Mouse (Mus musculus): ENCODE data around the gene Slfn3. TPM values are rescaled to one million over a fixed set of nuclear protein-coding genes. Genes with fewer than 3 reads are reported as not detected.
"Not testable (repeated sequence)": the region's sequence is repeated elsewhere in the genome, so short reads cannot be mapped to it uniquely, and the experiment has no call there.

Slfn3 gene
- polyA plus RNA-seq (2012; rRNA removed), result 0.14 and 0.25 TPM in 2 replicates

DNA sequence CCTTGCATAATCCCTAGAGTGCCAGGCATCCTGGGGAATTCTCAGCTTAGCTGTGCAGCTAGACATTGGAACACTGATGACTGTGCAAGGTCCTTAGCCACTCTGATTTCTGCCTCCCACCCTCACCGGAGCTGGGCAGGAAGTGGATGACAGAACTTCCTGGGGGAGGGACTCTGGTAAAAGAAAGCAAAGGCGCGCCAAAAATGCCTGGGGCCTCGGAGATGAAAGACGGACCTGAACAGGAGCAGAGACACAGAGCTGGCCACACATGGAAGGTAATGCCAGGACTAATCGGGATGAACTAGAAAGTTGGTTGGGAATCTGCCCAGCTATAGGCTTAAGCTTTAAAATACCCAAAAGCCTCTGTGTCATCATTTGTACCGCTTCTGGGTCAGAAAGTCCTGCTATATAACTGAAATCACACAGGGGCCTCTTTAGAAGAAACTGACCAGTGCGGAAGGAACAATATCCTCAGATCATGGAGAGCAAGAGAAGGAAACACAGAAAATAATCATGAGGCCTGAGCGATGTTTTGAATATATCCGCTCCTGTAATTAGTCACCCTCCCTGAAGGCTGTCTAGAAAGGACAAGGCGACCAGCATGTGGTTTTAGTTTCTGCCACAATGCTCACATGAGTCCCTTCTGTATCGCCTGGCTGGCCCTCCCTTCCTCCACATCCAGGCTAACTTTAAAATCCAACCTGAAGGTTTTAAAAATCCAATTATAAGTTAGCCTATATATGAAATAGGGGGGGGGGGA, at the start of gene Slfn3:
TSS of gene Slfn3 (plus strand) at position 197 of the 760 bp plus-strand sequence.
- no peak for DNase-seq (ENCODE audit: low read depth)
- TF ChIP-seq POLR2A (IDR thresholded peaks at IDR 0.05; ENCODE audit: borderline replicate concordance, extremely low read depth, insufficient read depth, insufficient read length, poor library complexity, severe bottlenecking) (no peak), CTCF (IDR thresholded peaks at IDR 0.05; ENCODE audit: borderline replicate concordance, extremely low read depth, insufficient read depth, insufficient read length) (no peak)

DNA sequence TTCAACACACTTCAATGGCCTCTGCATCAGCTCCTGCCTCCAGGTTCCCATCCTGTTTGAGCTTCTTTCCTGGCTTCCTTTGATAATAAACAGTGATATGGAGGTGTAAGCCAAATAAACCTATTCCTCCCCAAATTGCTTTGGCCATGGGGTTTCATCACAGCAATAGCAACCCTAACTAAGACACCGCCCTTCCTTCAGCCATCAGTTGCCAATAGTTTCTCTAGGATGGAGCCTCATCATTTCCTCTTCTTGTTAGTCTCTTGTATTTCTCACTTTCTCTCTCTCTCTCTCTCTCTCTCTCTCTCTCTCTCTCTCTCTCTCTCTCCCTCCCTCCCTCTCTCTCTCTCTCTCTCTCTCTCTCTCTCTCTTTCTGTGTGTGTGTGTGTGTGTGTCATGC, 42.2 kb upstream of the Slfn3 start:
- DNase-seq (ENCODE audit: low read depth), result not testable (repeated sequence)

DNA sequence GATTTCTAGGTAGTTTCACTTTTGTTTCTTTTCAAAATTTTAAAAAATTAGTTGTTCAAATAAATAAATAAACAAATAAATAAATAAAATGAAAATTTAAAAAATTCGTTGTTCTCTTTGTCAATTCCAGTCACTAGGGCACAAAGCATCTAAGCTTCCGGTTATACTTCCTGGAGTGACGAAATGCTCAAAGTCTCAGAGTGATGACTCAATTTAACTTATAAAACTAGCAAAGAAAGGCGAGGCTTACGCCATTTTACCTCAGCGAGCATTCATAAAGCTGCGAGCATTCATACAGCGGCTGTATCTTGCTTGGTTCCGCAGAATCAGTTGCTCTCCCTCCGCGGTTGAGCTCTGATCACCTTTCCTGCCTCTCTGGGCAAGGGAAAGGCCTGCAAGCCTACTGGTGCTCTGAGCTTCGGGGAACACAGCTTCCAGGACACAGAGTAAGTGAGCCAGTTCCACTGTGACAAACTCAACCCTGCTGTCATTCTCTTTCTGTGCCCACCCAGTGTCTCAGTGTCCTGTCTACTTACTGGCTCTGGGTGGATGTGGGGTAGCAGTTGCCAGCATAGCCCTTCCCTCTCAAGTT, 16.1 kb upstream of the Slfn3 start, which contains the start of gene Slfn4:
TSS of gene Slfn4 (plus strand) at position 239 of the 592 bp plus-strand sequence.
- no peak for TF ChIP-seq POLR2A (IDR thresholded peaks at IDR 0.05; ENCODE audit: borderline replicate concordance, extremely low read depth, insufficient read depth, insufficient read length, poor library complexity, severe bottlenecking)
- TF ChIP-seq CTCF (IDR thresholded peaks at IDR 0.05; ENCODE audit: borderline replicate concordance, extremely low read depth, insufficient read depth, insufficient read length), result no peak
- no peak for DNase-seq (ENCODE audit: low read depth)

DNA sequence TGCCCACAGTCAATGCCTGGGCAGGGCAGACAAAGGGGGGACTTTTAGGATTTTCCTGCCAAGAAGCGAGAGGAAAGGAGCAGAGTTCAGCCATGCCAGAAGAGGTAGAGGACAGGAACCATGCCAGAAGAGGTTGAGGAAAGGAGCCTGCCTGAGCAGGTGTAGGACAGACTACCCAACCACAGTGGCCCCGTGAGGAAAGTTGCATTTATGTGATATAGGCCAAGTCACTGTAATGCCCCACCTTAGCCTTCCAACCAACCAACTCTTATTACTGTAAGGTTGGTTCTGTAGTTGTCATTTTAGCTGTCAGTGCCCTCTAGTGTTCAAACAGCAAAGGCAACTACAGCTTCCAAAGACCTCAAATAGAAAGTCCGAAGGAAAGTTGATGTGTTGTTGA, 871 bp downstream of the Slfn3 start:
- DNase-seq (ENCODE audit: low read depth), result peak; percentile 70
- TF ChIP-seq POLR2A (IDR thresholded peaks at IDR 0.05; ENCODE audit: borderline replicate concordance, extremely low read depth, insufficient read depth, insufficient read length, poor library complexity, severe bottlenecking) (no peak), CTCF (IDR thresholded peaks at IDR 0.05; ENCODE audit: borderline replicate concordance, extremely low read depth, insufficient read depth, insufficient read length) (peak; percentile 55; the same call in 1 of the 2 replicates)

DNA sequence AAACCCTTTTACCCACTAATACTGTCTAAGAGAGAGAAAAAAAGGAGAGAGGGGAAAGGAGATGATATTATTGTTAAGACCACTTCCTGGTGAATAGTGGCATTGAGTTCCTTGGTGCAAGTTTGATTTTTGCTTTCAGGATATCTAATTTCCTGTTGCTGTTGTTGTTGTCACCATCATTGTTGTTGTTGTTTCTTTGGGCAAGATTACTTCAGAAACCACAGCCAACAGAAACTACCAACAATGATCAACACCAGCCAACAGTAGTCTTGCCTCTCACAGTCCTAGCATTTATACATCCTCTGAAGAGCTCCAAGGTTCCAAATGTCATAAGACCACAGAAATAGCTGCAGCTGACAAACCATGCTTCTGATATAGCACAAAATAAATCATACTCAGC, 13.9 kb downstream of the Slfn3 start:
- no peak for DNase-seq (ENCODE audit: low read depth)
- TF ChIP-seq CTCF (IDR thresholded peaks at IDR 0.05; ENCODE audit: borderline replicate concordance, extremely low read depth, insufficient read depth, insufficient read length) (no peak), POLR2A (IDR thresholded peaks at IDR 0.05; ENCODE audit: borderline replicate concordance, extremely low read depth, insufficient read depth, insufficient read length, poor library complexity, severe bottlenecking) (no peak)

DNA sequence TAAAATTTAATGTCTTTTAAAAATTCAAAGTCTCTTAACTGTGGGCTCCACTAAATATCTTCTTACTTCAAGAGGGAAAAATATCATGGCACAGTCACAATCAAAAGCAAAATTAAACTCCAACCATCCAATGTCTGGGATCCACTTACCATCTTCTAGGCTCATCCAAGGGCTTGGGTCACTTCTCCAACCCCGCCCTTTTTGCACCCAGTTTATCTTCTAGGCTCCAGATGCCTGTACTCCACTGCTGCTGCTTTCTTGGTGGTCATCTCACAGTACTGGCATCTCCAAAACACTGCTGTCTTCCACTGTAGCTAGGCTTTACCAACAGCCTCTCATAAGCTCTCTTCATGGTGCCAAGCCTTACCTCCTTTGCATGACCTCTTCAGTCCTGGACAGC, 25.0 kb downstream of the Slfn3 start:
- DNase-seq (ENCODE audit: low read depth), result no peak
- TF ChIP-seq CTCF (IDR thresholded peaks at IDR 0.05; ENCODE audit: borderline replicate concordance, extremely low read depth, insufficient read depth, insufficient read length) (no peak), POLR2A (IDR thresholded peaks at IDR 0.05; ENCODE audit: borderline replicate concordance, extremely low read depth, insufficient read depth, insufficient read length, poor library complexity, severe bottlenecking) (no peak)

DNA sequence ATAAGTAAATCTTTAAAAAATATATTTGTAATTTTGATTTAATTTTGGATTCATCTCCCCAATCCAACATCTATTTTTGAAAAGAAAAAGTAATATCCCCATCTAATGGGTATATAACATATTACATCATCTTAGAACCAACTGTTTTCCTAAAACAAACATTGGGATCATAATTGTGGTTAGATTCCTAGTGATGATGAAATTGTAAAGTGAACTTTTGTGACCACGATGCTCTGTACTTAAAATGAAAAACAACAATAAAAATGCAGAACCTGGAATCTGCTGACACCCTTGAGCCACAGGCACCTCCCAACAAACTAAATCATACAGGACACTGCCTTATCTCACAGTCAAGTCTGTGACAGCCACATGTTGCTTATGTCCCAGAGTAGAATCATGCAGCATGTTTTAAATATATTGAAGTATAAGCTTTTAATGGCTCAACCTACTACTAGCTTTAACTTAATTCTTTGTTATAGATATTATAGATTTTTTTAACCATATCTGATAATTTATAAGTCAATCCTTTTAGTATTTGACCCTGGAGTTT, 30.3 kb downstream of the Slfn3 start:
- DNase-seq (ENCODE audit: low read depth), result no peak
- TF ChIP-seq POLR2A (IDR thresholded peaks at IDR 0.05; ENCODE audit: borderline replicate concordance, extremely low read depth, insufficient read depth, insufficient read length, poor library complexity, severe bottlenecking) (no peak), CTCF (IDR thresholded peaks at IDR 0.05; ENCODE audit: borderline replicate concordance, extremely low read depth, insufficient read depth, insufficient read length) (no peak)

DNA sequence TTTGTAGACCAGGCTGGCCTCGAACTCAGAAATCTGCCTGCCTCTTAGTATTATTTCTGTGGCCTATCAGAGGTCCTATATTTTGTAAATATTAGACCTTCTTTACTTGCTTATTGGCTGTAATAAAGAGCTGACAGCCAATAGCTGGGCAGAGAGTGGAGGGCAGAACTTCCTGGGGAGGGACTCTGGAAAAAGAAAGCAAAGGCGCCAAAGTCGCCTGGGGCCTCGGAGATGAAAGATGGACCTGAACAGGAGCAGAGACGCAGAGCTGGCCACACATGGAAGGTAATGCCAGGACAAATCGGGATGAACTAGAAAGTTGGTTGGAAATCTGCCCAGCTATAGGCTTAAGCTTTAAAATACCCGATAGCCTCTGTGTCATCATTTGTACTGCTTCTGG, 32.2 kb downstream of the Slfn3 start:
- no peak for DNase-seq (ENCODE audit: low read depth)
- TF ChIP-seq CTCF (IDR thresholded peaks at IDR 0.05; ENCODE audit: borderline replicate concordance, extremely low read depth, insufficient read depth, insufficient read length) (no peak), POLR2A (IDR thresholded peaks at IDR 0.05; ENCODE audit: borderline replicate concordance, extremely low read depth, insufficient read depth, insufficient read length, poor library complexity, severe bottlenecking) (no peak)

DNA sequence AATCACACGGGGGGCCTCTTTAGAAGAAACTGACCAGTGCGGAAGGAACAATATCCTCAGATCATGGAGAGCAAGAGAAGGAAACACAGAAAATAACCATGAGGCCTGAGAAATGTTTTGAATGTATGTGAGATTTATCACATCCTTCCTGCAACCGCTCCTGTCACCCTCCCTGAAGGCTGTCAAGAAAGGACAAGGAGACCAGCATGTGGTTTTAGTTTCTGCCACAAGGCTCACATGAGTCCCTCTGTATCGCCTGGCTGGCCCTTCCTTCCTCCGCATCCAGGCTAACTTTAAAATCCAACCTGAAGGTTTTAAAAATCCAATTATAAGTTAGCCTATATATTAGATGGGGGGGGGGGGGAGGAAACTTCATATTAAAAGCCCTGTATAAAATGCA, 32.7 kb downstream of the Slfn3 start:
- DNase-seq (ENCODE audit: low read depth), result not testable (repeated sequence)

DNA sequence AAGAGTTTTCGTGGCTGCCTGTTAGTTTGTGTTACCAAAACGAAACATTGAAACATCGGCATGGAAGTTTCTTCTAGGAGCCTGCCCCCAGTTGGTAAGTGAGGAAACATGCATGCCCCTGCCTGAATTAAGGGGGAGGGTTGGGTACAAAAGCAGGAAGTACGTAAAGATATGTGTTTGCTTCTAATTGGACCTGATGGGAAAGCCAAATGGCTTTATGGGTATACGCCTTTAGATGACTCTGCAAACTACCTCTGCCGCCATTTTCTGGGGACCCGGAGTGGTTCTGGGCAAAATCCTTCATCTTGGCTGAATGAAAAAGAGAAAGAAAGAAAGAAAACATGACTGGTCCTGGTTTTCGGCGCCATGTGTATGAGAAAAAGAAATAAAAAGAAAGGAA, 33.1 kb downstream of the Slfn3 start:
- TF ChIP-seq POLR2A (IDR thresholded peaks at IDR 0.05; ENCODE audit: borderline replicate concordance, extremely low read depth, insufficient read depth, insufficient read length, poor library complexity, severe bottlenecking) (no peak), CTCF (IDR thresholded peaks at IDR 0.05; ENCODE audit: borderline replicate concordance, extremely low read depth, insufficient read depth, insufficient read length) (no peak)

DNA sequence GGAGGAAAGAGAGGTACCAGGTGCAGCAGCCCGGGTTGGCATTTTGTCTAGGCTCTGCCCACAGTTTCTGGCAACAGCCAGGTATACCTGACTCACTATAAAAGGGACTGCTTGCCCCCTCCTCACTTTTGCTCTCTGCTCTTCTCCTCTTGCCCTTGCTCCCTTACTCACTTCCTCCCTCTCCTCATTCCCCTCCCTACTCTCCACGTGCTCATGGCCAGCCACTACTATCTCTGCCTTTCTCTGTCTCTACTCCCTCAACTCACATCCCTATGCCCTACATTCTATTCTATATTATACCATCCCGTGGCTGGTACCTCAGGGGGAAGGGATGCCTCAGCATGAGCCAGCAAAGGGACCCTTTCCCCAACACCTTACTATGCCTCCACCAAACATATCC, 33.6 kb downstream of the Slfn3 start:
- no peak for DNase-seq (ENCODE audit: low read depth)
- TF ChIP-seq CTCF (IDR thresholded peaks at IDR 0.05; ENCODE audit: borderline replicate concordance, extremely low read depth, insufficient read depth, insufficient read length), result no peak
- TF ChIP-seq POLR2A (IDR thresholded peaks at IDR 0.05; ENCODE audit: borderline replicate concordance, extremely low read depth, insufficient read depth, insufficient read length, poor library complexity, severe bottlenecking), result no peak

More for the DNA sequence above, 33.1 kb downstream of the Slfn3 start:
- no peak for DNase-seq (ENCODE audit: low read depth)

DNA sequence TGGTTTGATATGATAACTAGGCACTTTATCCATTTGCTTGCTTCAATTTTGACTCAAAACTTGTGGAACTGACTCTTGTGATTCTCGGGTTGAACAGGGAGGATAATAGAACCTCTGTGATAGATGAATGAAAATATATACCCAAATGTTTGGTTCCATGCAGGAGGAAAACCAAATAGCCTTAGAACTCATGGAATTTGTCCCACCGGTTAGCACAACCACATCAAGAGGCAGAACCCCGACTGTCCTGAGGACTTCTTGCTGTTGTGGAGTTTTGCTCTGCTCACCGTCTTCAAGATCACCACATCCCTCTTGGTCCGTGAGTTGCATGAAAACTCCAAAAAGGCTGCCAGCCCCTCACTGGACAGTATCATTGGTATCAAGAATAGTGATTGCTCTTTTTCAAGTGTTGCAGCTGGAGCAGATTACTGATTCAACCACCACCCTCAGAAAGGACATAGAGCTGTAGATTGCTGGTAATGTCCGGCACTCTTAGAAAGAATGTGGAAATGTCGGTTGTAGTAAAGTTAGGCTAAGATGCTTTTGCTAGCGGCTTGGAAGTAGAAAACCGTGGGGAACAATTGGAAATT, 34.3 kb downstream of the Slfn3 start:
- TF ChIP-seq POLR2A (IDR thresholded peaks at IDR 0.05; ENCODE audit: borderline replicate concordance, extremely low read depth, insufficient read depth, insufficient read length, poor library complexity, severe bottlenecking) (no peak), CTCF (IDR thresholded peaks at IDR 0.05; ENCODE audit: borderline replicate concordance, extremely low read depth, insufficient read depth, insufficient read length) (no peak)
- no peak for DNase-seq (ENCODE audit: low read depth)

All from brain, embryonic 14.5 days (tissue).